Mouse (Mus musculus) kidney, postnatal 25 days (tissue): Measurements from ENCODE around the gene Gm5458.
"Not testable (repeated sequence)": the region's sequence is repeated elsewhere in the genome, so short reads cannot be mapped to it uniquely, and the experiment has no call there.

Experiments
- DNase-seq, 2 experiments: peaks; one replicate each; pipeline ENCODE4 v3.0.0; 2021; ENCODE audit warnings: mixed read lengths in 2 of 2

Gm5458 gene

DNA sequence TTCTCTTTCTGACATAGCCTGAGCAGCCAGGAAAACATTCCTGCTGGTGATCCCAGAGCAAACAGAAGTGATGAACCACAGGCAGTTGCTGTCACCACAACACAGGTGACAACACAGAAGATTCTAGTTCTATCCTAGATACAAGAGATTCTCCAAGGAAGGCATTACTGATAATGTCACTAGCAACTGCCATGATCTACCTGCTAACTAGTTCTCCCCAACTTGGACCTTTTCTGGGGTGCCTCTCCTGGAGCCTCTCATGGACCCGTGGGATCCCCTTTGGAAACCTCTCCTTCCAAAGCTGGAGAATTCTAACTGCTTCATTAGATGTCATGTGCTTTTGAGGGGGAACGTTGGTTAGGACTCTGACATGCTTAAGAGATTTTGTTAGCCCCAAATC, at the start of gene Gm5458:
Gene Gm5458 (minus strand): TSS at position 101 of the 400 bp plus-strand sequence.
- DNase-seq: not testable (repeated sequence)

- DNase-seq: no peak
These were observed 43.9 kb upstream of the Gm5458 start for GRCm38 (mm10) chr14:19646232-19646631.

DNA sequence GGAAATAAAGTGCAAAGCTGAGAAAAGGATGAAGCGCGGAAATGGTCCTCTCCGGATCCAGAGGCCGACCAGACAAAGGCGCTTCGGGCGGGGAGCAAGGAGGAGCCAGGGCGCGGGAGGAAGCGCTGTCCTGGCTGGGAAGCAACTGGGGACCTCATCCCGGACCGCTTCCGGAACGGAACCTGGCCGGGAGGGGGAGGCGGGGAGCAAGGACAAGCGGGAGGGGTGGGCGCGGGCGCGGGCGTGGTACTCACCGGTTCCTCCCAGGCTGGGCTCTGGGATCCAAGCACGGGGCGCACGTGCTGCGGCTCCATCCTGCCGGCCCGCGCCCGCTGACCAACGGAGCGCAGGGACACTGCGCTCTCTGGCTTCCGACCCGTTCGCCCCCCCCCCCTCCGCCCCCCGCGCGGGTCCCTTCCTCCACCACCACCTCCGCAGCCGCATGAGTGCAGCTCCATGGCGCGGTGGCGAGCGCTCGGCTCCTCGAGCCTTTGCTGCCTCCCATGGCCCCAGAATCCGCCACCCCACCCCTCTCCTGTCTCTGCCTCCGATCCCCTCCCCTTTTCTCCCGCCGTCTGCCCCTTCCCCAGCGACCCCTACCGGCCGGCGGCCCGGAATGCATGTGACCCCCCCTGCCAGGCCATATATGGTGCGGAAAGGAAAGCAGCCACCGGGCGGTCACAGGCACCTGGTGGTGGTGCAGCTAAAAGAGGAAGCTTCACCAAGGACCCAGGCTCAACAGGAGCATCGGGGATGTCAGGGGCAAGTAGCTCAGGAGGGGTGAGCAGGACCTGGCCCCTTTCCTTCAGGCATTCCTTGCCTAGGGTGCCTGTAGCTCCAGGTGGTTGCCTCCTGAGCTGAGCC, 17.3 kb downstream of the Gm5458 start, which contains the start of gene Gm2237:
Gene Gm2237 (minus strand): TSS at position 332 of the 864 bp plus-strand sequence.
- peak; percentile 32 to 69 for DNase-seq

DNA sequence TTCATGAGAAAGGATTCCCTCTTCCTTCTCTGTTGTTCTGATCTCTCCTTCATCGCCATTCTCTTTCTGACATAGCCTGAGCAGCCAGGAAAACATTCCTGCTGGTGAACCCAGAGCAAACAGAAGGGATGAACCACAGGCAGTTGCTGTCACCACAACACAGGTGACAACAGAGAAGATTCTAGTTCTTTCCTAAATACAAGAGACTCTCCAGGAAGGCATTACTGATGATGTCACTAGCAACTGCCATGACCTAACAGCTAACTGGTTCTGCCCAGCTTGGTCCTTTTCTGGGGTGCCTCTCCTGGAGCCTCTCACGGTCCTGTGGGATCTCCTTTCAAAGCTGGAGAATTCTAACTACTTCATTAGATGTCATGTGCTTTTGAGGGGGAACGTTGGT, 52.5 kb downstream of the Gm5458 start, which contains the start of gene Gm2244:
Gene Gm2244 (minus strand): TSS at position 101 of the 400 bp plus-strand sequence.
- DNase-seq: not testable (repeated sequence)
